Mouse (Mus musculus) gastrocnemius, adult 18-20 months (tissue): ENCODE results near the gene Olfr466. TPM values are rescaled to one million over a fixed set of nuclear protein-coding genes. Genes with fewer than 3 reads are reported as not detected.
A peak's percentile ranks its signal among the peaks of the same experiment; 100 is the strongest.

ENCODE experiments used
- DNase-seq: peaks from one replicate; pipeline ENCODE4 v3.0.0; 2021; ENCODE audit warnings: low spot score
- long read RNA-seq, 2 experiments: library from polyadenylated mRNA; stranded (forward); transcript quantifications; one replicate each; pipeline ENCODE4 v2.0.0; 2021
- total RNA-seq, 2 experiments: library from RNA; stranded (reverse); gene quantifications; 2 replicates each; pipeline ENCODE4 v1.2.3; 2021

The Olfr466 gene
- total RNA-seq: not detected
- long read RNA-seq, experiment 1: 0 reads
- long read RNA-seq, experiment 2: 0 reads

DNA sequence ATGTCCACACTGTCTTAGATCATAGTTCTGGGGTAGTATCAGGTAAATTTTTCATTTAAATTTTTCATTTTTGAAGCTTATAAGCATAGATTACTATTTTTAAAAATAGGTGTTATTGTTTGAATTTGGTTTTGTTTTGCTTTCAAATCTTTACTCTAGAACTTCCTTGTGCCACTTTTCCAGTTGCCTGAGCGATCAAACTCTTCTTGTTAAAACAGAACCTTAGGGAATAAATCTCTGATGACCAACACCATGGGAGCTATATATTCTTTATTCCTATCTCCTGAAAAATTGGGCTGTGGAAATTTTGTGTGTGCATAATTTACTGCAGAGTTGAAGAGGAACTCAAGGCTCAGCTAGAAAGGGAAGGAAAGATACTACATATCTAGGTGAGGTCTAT is at the start of gene Olfr466:
Gene Olfr466, plus strand, starts transcription at position 301 of the 400 bp plus-strand sequence.
- no peak for DNase-seq

DNA sequence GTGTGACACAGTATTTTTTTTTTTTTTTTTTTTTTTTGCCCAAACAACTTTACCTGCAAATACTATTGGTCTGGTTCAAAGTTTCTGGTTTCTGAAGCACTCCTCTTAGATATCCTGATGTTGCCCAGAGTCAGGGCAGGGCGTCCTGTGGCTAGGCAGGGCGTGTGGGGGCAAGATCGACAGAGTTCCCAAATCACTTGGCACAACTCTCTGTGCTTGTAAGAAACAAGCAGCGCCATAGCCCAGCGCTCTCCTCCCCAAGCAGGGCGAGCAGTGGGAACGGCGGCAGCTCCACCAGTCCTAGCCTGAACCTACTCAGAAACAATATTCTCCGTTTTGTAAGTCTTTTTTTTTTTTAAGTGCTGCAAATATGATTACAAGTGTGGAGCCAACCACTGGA is 49.4 kb upstream of the Olfr466 start:
- no peak for DNase-seq

DNA sequence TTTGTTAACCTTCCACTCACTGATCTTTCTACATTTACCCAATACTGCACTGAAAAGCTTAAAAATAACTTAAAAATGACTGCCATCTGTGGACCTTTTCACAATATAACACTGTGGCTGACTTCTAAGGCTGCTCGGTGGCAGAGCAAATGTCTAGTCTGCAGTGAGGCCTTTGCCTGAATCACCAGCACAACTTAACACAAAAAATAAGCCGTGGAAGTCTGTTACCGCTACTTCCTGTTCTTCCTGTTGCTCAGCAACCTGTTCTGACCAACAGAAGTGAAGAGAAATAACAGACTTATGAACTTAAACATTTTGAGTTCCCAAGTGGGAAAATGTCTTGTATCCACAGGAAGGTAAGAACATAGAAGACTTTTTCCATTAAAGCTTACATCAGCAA is 48.8 kb upstream of the Olfr466 start:
- no peak for DNase-seq

DNA sequence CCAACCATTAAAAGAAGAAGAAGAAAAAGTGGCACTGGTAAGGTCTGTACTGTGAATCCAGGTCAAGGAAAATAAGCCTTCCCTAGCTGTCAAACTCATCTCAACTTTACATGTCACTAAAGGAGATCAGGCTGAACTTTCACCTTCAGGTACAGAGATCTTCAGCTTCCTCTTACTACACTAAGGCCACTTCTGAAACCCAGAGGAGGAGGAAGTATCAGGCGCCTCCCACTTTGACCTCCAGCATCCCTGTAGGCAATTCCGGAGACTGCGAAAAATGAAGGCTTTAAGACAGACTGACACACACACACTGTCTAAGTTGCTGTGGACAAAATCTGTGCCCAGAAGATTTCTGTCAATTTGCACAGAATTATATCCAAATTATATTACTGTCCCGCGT is 38.1 kb upstream of the Olfr466 start:
- DNase-seq: peak; percentile 9

DNA sequence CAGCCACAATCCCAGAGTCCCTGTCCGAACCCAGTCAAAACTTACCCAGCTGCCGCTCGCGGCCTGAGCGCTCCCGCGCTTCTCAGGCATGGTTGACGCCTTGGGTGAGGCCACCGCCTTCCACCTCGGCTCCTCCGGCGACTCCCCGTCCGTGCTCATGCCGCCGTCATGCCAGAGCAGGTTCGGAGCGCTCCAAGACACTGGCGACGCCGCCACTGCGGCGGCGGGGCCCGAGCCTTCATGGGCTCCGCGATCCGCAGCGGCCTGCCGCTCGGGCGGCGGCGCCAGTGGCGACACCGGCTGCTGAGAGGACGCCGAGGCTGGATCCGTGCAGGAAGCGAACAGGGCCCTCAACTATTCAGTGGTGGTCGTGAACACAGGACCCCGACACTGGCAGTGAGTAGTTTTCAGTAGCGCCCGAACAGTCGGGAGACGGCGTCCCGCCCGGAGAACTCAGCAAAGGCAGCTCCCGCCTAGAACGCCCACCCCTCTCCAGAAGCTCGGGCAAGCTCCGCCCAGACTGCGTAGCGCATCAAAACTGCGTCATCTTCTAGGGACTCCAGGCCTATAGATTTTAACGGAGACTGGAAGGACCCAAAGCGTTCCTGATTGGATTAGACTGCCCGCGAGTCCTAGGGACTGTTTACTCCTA is 37.5 kb upstream of the Olfr466 start, which contains the start of gene Mfsd14b:
Gene Mfsd14b, minus strand, starts transcription at position 517 of the 652 bp plus-strand sequence.
- DNase-seq: peak; percentile 88

DNA sequence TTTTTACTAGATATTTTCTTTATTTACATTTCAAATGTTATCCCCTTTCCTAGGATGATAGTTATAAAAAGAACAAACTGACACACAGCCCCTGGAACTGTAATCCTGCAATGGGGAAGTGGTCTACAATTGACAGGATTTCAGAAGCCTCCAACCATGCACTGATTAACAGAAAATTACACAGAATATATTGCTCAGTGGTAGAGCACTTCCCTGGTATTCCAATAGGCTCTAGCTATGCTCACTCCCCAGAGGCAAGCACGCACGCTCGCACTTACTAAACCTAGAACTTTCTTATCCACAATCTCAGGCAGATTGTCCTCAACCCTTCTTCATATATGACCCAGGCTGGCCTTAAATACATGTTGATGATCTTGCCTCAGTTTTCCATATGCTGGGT is 36.8 kb upstream of the Olfr466 start:
- no peak for DNase-seq

DNA sequence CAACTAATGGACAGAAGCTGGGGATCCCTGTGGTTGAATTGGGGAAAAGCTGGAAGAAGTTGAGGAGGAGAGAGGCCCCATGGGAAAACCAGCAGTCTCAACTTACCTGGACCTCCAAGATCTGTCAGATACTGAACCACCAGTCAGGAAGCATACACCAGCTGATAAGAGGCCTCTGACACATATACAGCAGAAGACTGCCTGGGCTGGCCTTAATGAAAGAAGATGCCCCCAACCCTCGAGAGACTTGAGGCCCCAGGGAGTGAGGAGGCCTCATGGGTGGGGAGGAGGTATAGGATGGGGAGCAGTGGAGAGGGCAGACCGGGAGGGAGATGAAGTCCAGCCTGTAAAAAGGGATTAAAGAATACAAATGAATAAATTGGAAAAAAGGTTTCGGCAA is 29.1 kb upstream of the Olfr466 start:
- no peak for DNase-seq

DNA sequence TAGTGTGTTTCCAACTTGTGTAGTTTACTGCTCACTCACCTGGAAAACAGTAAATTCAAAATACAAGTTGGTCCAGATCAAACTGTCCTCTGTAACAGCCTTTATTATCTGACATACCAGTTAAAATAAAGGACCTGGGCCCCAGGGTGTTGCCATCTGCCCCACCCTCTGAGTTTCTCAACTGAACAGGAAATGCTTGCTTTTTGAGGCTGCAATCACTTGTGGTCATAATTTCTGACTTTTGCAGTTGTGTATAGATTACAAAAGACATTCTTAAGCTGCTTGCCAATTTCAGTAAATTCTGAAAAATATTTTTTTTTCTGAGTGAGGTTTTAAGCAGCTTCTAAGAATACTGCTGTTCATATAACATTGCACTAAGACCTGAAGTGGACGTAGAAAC is 27.9 kb upstream of the Olfr466 start:
- no peak for DNase-seq

DNA sequence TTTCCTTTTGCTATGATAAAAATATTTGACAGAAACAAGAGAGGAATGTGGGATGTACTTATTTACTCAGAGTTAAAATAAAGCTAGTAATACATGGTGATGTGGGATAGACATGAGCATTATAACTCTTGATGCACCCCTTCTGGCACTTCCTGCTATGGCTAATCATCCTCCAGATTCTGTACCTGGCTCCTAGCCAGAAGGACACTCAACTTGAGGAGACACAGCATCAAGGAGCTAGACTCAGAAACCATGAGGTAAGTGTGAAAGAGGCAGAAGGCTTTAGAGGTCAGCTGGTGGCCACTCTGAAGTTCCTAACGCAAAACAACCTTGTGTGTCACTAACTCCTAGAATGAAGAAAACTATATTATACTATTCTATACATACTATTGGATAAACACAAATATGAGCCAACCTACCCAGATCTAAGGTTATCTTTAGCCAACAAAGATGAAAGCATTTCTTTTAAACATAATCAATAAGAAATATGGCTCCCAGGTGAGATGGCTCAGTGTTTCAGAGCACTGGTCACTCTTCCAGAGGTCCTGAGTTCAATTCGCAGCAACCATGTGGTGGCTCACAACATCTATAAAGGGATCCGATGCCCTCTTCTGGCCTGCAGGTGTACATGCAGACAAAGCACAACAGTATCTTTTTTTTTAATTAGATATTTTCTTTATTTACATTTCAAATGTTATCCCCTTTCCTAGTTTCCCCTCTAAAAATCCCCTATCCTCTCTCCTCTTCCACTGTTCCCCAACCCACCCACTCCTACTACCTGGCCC is 22.8 kb upstream of the Olfr466 start:
- DNase-seq: no peak

DNA sequence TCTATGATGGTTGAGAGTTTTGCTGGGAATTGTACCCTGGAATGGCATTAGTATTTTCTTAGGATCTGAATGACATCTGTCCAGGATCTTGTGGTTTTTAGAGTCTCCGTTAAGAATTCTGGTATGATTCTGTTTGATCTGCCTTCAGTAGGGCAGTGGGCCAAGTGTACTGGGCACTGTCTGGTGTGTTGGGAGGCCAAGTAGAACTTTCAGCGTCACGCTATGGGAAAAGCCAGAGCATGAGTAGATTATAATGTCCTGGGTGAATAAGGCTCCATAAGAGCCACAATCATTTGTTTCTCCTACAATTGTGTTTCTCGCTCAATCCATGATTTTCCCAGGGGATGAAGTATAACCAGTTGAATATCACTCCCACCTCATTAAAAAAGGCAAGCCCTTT is 12.3 kb upstream of the Olfr466 start, which contains the start of gene Olfr465-ps1:
Gene Olfr465-ps1, plus strand, starts transcription at position 301 of the 400 bp plus-strand sequence.
- no peak for DNase-seq

DNA sequence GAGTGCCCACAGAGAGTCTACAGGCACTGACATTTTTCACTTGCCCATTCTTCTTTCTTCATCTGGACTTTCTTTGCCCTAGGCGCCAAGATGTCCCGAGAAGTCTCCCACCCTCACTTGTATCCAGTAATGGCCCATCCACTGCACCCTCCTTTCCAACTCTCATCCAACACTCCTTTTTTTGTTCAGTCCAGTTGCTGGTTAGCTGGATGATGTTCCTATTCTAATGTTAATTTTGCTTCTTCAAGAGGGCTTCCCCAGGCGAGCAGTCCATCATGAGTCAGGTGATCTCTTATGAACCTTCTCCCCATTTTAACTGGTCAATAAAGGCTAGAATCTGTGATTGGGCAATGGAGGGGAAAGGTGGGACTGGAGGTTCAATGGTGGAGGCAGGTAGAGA is 24.1 kb downstream of the Olfr466 start:
- DNase-seq: no peak

DNA sequence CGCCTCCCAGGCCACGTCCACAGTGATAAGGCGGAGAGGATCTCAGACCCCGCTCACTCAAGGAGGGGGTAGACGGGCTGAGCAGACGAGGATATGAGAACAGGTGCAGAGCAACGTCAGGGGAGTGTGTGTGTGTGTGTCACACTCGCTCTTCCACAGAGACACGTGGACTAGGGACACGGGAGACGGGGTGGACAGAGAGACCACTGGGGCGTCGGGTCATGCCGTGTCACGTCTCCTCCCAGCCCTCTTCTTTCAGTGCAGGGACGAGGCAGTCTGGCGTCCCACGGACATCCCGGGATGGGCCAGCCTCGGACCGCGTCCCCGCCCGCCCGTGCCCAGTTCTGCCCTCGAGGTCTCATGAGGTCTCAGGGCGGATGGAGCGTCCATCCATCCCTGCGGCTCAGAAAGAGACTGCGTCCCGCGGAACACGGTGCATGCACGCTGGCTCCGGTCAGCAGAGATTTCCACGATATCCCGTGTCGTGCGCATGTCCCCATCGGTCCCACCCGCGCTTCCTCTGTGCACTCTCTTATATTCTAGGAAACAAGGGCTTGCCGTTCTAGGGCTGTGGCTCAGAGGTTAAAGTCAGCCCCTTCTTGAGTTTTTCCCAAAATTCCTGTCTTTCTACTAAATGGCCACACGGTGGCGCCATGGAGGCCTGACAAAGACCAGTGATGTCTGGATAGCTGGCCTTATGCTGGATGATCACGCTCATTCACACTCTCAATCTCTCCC is 25.9 kb downstream of the Olfr466 start:
- DNase-seq: peak; percentile 4

DNA sequence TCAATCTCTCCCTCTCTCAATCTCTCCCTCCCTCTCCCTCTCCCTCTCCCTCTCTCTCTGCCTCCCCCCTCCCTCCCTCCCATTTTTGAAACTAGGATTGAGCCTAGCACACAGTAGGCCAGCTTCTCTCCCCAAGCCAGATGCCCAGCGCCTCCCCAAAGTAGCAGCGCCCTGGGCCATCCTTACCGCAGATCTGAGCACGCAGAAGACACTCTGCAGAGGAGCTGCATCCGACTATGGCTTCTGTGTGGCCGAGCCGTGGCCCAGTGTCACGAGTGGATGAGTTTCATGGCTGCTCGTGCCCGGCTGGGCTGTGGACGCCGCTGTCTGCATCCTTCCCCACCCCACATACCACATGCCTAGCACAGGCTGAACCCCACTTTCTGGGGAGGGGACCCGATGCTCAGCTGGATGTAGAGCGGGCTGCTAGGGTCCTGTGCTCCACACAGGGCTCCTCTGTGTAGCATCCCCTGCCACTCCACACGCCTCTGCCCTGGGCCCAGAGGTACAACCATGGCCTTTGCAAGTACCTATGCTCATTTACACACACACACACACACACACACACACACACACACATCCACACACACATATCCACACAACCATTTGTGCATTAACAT is 26.5 kb downstream of the Olfr466 start:
- no peak for DNase-seq

DNA sequence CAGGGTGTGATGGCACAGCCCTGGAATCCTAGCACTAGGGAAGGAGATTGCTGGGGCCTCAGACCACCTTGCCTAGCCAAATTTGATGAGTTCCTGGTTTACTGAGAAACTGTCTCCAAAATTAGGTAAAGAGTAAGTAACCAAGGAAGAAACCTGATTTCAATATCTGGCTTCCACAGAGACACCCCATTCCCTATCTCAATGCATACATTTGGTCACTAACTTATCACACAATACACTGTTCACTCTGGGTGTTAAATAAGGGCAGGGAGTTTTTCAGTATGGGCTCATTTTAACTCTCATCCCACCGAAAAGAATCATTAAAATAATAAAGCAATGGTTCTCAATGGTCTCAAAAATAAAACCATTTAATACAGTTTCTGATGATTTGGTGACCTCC is 50.6 kb downstream of the Olfr466 start:
- no peak for DNase-seq

Other genes with a start within 250 kb of the Olfr466 start
- not detected for gene Cntnap3, start 246.3 kb upstream of the Olfr466 start, total RNA-seq
- not detected for gene Spata31, start 232.8 kb upstream of the Olfr466 start, total RNA-seq
- gene Spata31d1c, start 117.2 kb upstream of the Olfr466 start, total RNA-seq: not detected
- not detected for gene Prss47, start 97.5 kb upstream of the Olfr466 start, total RNA-seq
- gene Mfsd14b, start 37.3 kb upstream of the Olfr466 start, total RNA-seq: 1 to 10 TPM; 6.6 to 9.4 TPM
- gene Olfr465-ps1, start 12.2 kb upstream of the Olfr466 start, total RNA-seq: not detected
- under 1 TPM in 1 of 2 experiments, not detected in 1; 0.16 TPM for gene Nlrp4f, start 55.7 kb downstream of the Olfr466 start, total RNA-seq
- not detected for gene Gm10775, start 109.3 kb downstream of the Olfr466 start, total RNA-seq
- 1 to 10 TPM; 8.0 to 9.0 TPM for gene Zfp369, start 128.6 kb downstream of the Olfr466 start, total RNA-seq